Mouse (Mus musculus) limb, embryonic 14.5 days (tissue): ENCODE results near the gene Xrcc1. TPM values are rescaled to one million over a fixed set of nuclear protein-coding genes. Genes with fewer than 3 reads are reported as not detected.

Source experiments
- ATAC-seq: fragments of 200-750 bp; cut with Nextera tagmentation; 2 replicates; pipeline ENCODE4 v1.8.0; 2017; ENCODE audit warnings: low read depth, moderate number of reproducible peaks, moderate TSS enrichment; ENCODE audit not compliant: low FRiP score
- DNase-seq: peaks from one replicate; pipeline ENCODE4 v3.0.0-alpha.2; 2015; ENCODE audit warnings: low spot score
- H3K27ac ChIP-seq: fragments of 300-500 bp; sonication (generic); replicated peaks from 2 replicates; pipeline ENCODE4 v1.5.1; 2014; ENCODE audit warnings: low read depth, mild to moderate bottlenecking, low read length, moderate library complexity, mixed read lengths
- H3K27me3 ChIP-seq: fragments of 300-500 bp; sonication (generic); 2 replicates; pipeline ENCODE4 v1.6.1; 2014; ENCODE audit warnings: low read length, mixed read lengths; ENCODE audit not compliant: control insufficient read depth, insufficient read depth
- H3K36me3 ChIP-seq: fragments of 300-500 bp; sonication (generic); 2 replicates; pipeline ENCODE4 v1.6.1; 2014; ENCODE audit warnings: mild to moderate bottlenecking, low read length, moderate library complexity, mixed read lengths; ENCODE audit not compliant: control insufficient read depth, insufficient read depth
- H3K4me1 ChIP-seq: fragments of 300-500 bp; sonication (generic); 2 replicates; pipeline ENCODE4 v1.6.1; 2014; ENCODE audit warnings: antibody characterized with exemption, low read length, mixed read lengths; ENCODE audit not compliant: control insufficient read depth, insufficient read depth
- H3K4me2 ChIP-seq: fragments of 300-500 bp; sonication (generic); replicated peaks from 2 replicates; pipeline ENCODE4 v1.6.1; 2014; ENCODE audit warnings: low read depth, mild to moderate bottlenecking, low read length, moderate library complexity; ENCODE audit not compliant: severe bottlenecking
- H3K4me3 ChIP-seq: fragments of 300-500 bp; sonication (generic); replicated peaks from 2 replicates; pipeline ENCODE4 v1.5.1; 2014; ENCODE audit warnings: low read length
- H3K9ac ChIP-seq: fragments of 300-500 bp; sonication (generic); 2 replicates; pipeline ENCODE4 v1.6.1; 2014; ENCODE audit warnings: mild to moderate bottlenecking, low read depth, low read length, moderate library complexity; ENCODE audit not compliant: severe bottlenecking
- H3K9me3 ChIP-seq: fragments of 300-500 bp; sonication (generic); 2 replicates; pipeline ENCODE4 v1.6.1; 2016; ENCODE audit warnings: low read length; ENCODE audit not compliant: control insufficient read depth
- POLR2A ChIP-seq: fragments of 200-500 bp; IDR thresholded peaks from 2 replicates; pipeline ENCODE4 v1.8.0; 2012; ENCODE audit warnings: inconsistent platforms, mild to moderate bottlenecking, moderate library complexity, borderline replicate concordance; ENCODE audit not compliant: insufficient read depth, insufficient read length; ENCODE audit errors: extremely low read depth
- WGBS: fragments of 180-500 bp; shearing (Covaris S2); extraction: QIAGEN DNeasy Blood & Tissue Kit; methylation state at CpG from one replicate; pipeline ENCODE4 v1.1.7; 2014; 5-methylcytosine and 5-hydroxymethylcytosine counted together
- polyA plus RNA-seq, 2 experiments: library from polyadenylated mRNA; depleted of rRNA in 1 of 2; stranded (reverse) in 1 of 2; unstranded in 1 of 2; fragments of >200 nt; fragmentation: Nextera tagmentation in 1 of 2; extraction: Ambion mirVana in 1 of 2; gene quantifications; 2 replicates each; pipeline versions ENCODE4 v1.2.1 to v1.2.3; 2012 to 2014

Gene Xrcc1
- polyA plus RNA-seq, 2 experiments, result 103 to 133 TPM

DNA sequence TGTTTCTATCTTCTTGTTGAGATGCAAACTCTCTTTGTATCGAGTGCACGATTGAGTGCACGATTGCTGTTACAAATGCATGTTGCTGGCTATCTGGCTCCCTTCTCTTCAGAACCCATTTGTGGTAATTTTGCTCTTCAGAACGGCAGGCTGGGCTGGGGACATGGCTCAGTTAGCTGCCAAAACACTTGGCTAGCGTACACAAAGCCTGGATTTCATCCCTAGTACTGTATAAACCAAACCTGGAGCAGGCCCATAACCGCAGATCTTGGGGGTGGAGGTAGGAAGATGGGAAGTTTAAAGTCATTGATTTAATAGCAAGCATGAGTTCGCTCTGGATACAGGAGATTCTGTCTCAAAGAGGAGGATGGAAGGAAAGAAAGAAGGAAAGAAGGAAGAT is 59.5 kb downstream of the Xrcc1 start:
- no peak overlapping the region for H3K9ac ChIP-seq
- peaks cover 4% of the 10 kb centered on the region for H3K4me1 ChIP-seq
- no peak for TF ChIP-seq POLR2A
- DNase-seq (no peak), ATAC-seq (no peak)
- no peaks in the 10 kb centered on the region for H3K9me3 ChIP-seq
- no peak overlapping the region for H3K27ac ChIP-seq
- H3K4me3 ChIP-seq, result no peak overlapping the region
- H3K4me2 ChIP-seq, result no peak overlapping the region
- H3K27me3 ChIP-seq, result peaks cover 7% of the 10 kb centered on the region
- 86% methylated on average over 7 of the region's 7 CpGs for WGBS
- no peaks in the 10 kb centered on the region; the same call in 1 of the 2 replicates for H3K36me3 ChIP-seq

- ATAC-seq, result no peak
- Histone ChIP-seq H3K27ac (no peak overlapping the region), H3K27me3 (peaks cover 12% of the 10 kb centered on the region), H3K4me2 (no peak overlapping the region), H3K9ac (no peak overlapping the region), H3K4me1 (peaks cover 4% of the 10 kb centered on the region), H3K4me3 (no peak overlapping the region), H3K36me3 (no peaks in the 10 kb centered on the region; the same call in 1 of the 2 replicates), H3K9me3 (no peaks in the 10 kb centered on the region)
- TF ChIP-seq POLR2A, result no peak
- no peak for DNase-seq
- WGBS, result 81% methylated on average over 7 of the region's 7 CpGs
Measured at GRCm38 (mm10) chr7:24606046-24606445, 60.0 kb downstream of the Xrcc1 start.

GRCm38 (mm10) chr7:24608017-24608416 is 61.9 kb downstream of the Xrcc1 start:
- TF ChIP-seq POLR2A, result no peak
- Histone ChIP-seq H3K4me1 (peaks cover 11% of the 10 kb centered on the region), H3K9ac (no peak overlapping the region), H3K36me3 (no peaks in the 10 kb centered on the region; the same call in 1 of the 2 replicates), H3K4me2 (no peak overlapping the region), H3K27ac (no peak overlapping the region), H3K9me3 (no peaks in the 10 kb centered on the region), H3K27me3 (peaks cover 32% of the 10 kb centered on the region), H3K4me3 (no peak overlapping the region)
- DNase-seq, result peak; percentile 85
- peak; percentile 64 for ATAC-seq
- 48% methylated on average over 6 of the region's 6 CpGs for WGBS

DNA sequence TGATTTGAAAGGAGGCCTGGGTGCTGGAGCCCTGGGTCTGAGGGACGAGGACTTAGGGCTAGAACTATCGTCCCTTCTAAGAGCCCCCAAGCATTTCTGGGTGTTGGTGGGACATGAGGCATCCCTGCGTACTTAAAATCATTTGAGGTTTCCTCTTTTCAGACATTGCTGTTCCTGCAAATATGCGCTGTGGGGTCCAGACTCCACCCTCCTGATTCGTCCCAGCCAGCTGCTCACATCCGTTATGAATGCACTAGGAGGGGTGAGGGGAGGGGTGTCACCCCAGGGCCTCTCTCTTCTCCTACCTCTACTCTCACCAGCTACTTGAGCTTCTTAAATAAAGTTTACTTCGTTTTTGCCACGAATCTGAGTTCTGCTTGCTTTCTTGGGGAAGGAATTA is 62.5 kb downstream of the Xrcc1 start:
- Histone ChIP-seq H3K4me1 (peaks cover 11% of the 10 kb centered on the region), H3K27me3 (peaks cover 37% of the 10 kb centered on the region), H3K36me3 (no peaks in the 10 kb centered on the region; the same call in 1 of the 2 replicates), H3K4me2 (no peak overlapping the region), H3K4me3 (no peak overlapping the region), H3K9me3 (no peaks in the 10 kb centered on the region), H3K27ac (no peak overlapping the region), H3K9ac (no peak overlapping the region)
- no peak for DNase-seq
- TF ChIP-seq POLR2A, result no peak
- no peak for ATAC-seq
- WGBS, result 64% methylated on average over 7 of the region's 8 CpGs

- H3K9ac ChIP-seq, result no peak within 1 kb of the TSS; the same call in 1 of the 2 replicates
- 3% methylated on average over 20 of the region's 27 CpGs for whole genome bisulfite sequencing
- H3K27ac ChIP-seq, result no peak within 1 kb of the TSS
- ATAC-seq (no peak), DNase-seq (no peak)
- H3K4me1 ChIP-seq, result peaks cover 11% of the 10 kb centered on the region
- H3K4me3 ChIP-seq, result peak within 1 kb of the TSS; percentile 34
- H3K4me2 ChIP-seq, result peak within 1 kb of the TSS; percentile 61
- no peaks in the 10 kb centered on the region; the same call in 1 of the 2 replicates for H3K36me3 ChIP-seq
- no peaks in the 10 kb centered on the region for H3K9me3 ChIP-seq
- peaks cover 38% of the 10 kb centered on the region for H3K27me3 ChIP-seq
- TF ChIP-seq POLR2A, result no peak
Measured at GRCm38 (mm10) chr7:24610144-24610878, 64.2 kb downstream of the Xrcc1 start, which contains the start of gene Phldb3. Gene Phldb3 (plus strand): TSS chr7:24610763.
